Mouse (Mus musculus): Measurements from ENCODE around the gene Kcnk2. TPM values are rescaled to one million over a fixed set of nuclear protein-coding genes. Genes with fewer than 3 reads are reported as not detected.

The Kcnk2 gene
- polyA plus RNA-seq, 1 experiment from 2014 or later = 7.9 TPM

- H3K27ac ChIP-seq (replicated peaks) = 0 out of 2 replicates have a peak overlapping the region, but pooled peaks have one; percentile 17
- H3K36me3 ChIP-seq = no peaks in the 10 kb centered on the region
- WGBS = under 1% methylated on average over 67 of the region's 82 CpGs
- ATAC-seq (ENCODE audit: insufficient number of reproducible peaks, low FRiP score, low TSS enrichment, low read depth) = peak; percentile 74
- H3K9ac ChIP-seq = peak overlapping the region; percentile 41
- peak overlapping the region; percentile 56 for H3K4me3 ChIP-seq (replicated peaks)
- H3K4me2 ChIP-seq (replicated peaks) = peak overlapping the region; percentile 94
- H3K4me1 ChIP-seq = peaks cover 11% of the 10 kb centered on the region; the same call in 1 of the 2 replicates
- H3K9me3 ChIP-seq (replicated peaks) = no peaks in the 10 kb centered on the region
- H3K27me3 ChIP-seq = peaks cover 10% of the 10 kb centered on the region
Observed at GRCm38 (mm10) chr1:189343301-189344251, 58.5 kb downstream of the Kcnk2 start.

- Histone ChIP-seq H3K27ac (replicated peaks) (no peak overlapping the region), H3K9me3 (replicated peaks) (no peaks in the 10 kb centered on the region), H3K4me1 (peaks cover 11% of the 10 kb centered on the region; the same call in 1 of the 2 replicates), H3K4me3 (replicated peaks) (peak overlapping the region; percentile 56), H3K27me3 (peaks cover 10% of the 10 kb centered on the region), H3K36me3 (no peaks in the 10 kb centered on the region), H3K4me2 (replicated peaks) (peak overlapping the region; percentile 94), H3K9ac (0 out of 2 replicates have a peak overlapping the region, but pooled peaks have one; percentile 6)
- WGBS = 4% methylated on average over 30 of the region's 30 CpGs
- no peak for ATAC-seq (ENCODE audit: insufficient number of reproducible peaks, low FRiP score, low TSS enrichment, low read depth)
Observed at GRCm38 (mm10) chr1:189342416-189343104, 59.5 kb downstream of the Kcnk2 start.

- Histone ChIP-seq H3K9me3 (replicated peaks) (no peaks in the 10 kb centered on the region), H3K4me3 (replicated peaks) (no peak overlapping the region), H3K9ac (no peak overlapping the region), H3K4me1 (peaks cover 11% of the 10 kb centered on the region; the same call in 1 of the 2 replicates), H3K4me2 (replicated peaks) (no peak overlapping the region), H3K36me3 (no peaks in the 10 kb centered on the region), H3K27me3 (peaks cover 10% of the 10 kb centered on the region), H3K27ac (replicated peaks) (no peak overlapping the region)
- no peak for ATAC-seq (ENCODE audit: insufficient number of reproducible peaks, low FRiP score, low TSS enrichment, low read depth)
- WGBS = 37% methylated on average over 4 of the region's 4 CpGs
Observed at GRCm38 (mm10) chr1:189341381-189341917, 60.6 kb downstream of the Kcnk2 start.

- no peaks in the 10 kb centered on the region for H3K36me3 ChIP-seq
- WGBS = 60% methylated on average over 2 of the region's 2 CpGs
- H3K4me3 ChIP-seq (replicated peaks) = no peak overlapping the region
- H3K4me2 ChIP-seq (replicated peaks) = no peak overlapping the region
- no peaks in the 10 kb centered on the region for H3K4me1 ChIP-seq
- no peaks in the 10 kb centered on the region for H3K9me3 ChIP-seq (replicated peaks)
- H3K9ac ChIP-seq = no peak overlapping the region
- no peaks in the 10 kb centered on the region for H3K27me3 ChIP-seq
- no peak for ATAC-seq (ENCODE audit: insufficient number of reproducible peaks, low FRiP score, low TSS enrichment, low read depth)
- no peak overlapping the region for H3K27ac ChIP-seq (replicated peaks)
Observed at GRCm38 (mm10) chr1:189315896-189316295, 86.2 kb downstream of the Kcnk2 start.

- H3K27me3 ChIP-seq = no peaks in the 10 kb centered on the region
- no peak overlapping the region for H3K9ac ChIP-seq
- H3K27ac ChIP-seq (replicated peaks) = no peak overlapping the region
- no peaks in the 10 kb centered on the region for H3K9me3 ChIP-seq (replicated peaks)
- H3K36me3 ChIP-seq = no peaks in the 10 kb centered on the region
- no peak overlapping the region for H3K4me3 ChIP-seq (replicated peaks)
- ATAC-seq (ENCODE audit: insufficient number of reproducible peaks, low FRiP score, low TSS enrichment, low read depth) = no peak
- WGBS = 59% methylated on average over 6 of the region's 6 CpGs
- H3K4me2 ChIP-seq (replicated peaks) = no peak overlapping the region
- H3K4me1 ChIP-seq = no peaks in the 10 kb centered on the region
Observed at GRCm38 (mm10) chr1:189314495-189314894, 87.6 kb downstream of the Kcnk2 start.

- Histone ChIP-seq H3K9me3 (replicated peaks) (no peaks in the 10 kb centered on the region), H3K27me3 (no peaks in the 10 kb centered on the region), H3K36me3 (no peaks in the 10 kb centered on the region), H3K27ac (replicated peaks) (no peak overlapping the region), H3K9ac (no peak overlapping the region), H3K4me1 (no peaks in the 10 kb centered on the region), H3K4me2 (replicated peaks) (no peak overlapping the region), H3K4me3 (replicated peaks) (no peak overlapping the region)
- 68% methylated on average over 7 of the region's 7 CpGs for WGBS
- ATAC-seq (ENCODE audit: insufficient number of reproducible peaks, low FRiP score, low TSS enrichment, low read depth) = no peak
Observed at GRCm38 (mm10) chr1:189313750-189314149, 88.3 kb downstream of the Kcnk2 start.

GRCm38 (mm10) chr1:189310145-189310544 is 91.9 kb downstream of the Kcnk2 start:
- no peak; the same call in 1 of the 2 replicates for ATAC-seq (ENCODE audit: insufficient number of reproducible peaks, low FRiP score, low TSS enrichment, low read depth)
- Histone ChIP-seq H3K9ac (no peak overlapping the region), H3K4me3 (replicated peaks) (no peak overlapping the region), H3K4me1 (no peaks in the 10 kb centered on the region), H3K27ac (replicated peaks) (no peak overlapping the region), H3K4me2 (replicated peaks) (no peak overlapping the region), H3K9me3 (replicated peaks) (no peaks in the 10 kb centered on the region), H3K36me3 (no peaks in the 10 kb centered on the region), H3K27me3 (no peaks in the 10 kb centered on the region)
- WGBS = 79% methylated on average over 2 of the region's 2 CpGs

- Histone ChIP-seq H3K9ac (no peak overlapping the region), H3K27me3 (no peaks in the 10 kb centered on the region), H3K4me3 (replicated peaks) (no peak overlapping the region), H3K4me2 (replicated peaks) (no peak overlapping the region), H3K27ac (replicated peaks) (no peak overlapping the region), H3K9me3 (replicated peaks) (no peaks in the 10 kb centered on the region), H3K36me3 (no peaks in the 10 kb centered on the region), H3K4me1 (no peaks in the 10 kb centered on the region)
- 81% methylated on average over 8 of the region's 8 CpGs for WGBS
- no peak for ATAC-seq (ENCODE audit: insufficient number of reproducible peaks, low FRiP score, low TSS enrichment, low read depth)
Observed at GRCm38 (mm10) chr1:189304988-189305522, 97.0 kb downstream of the Kcnk2 start.

- Histone ChIP-seq H3K4me2 (replicated peaks) (no peak overlapping the region), H3K27ac (replicated peaks) (no peak overlapping the region), H3K9me3 (replicated peaks) (no peaks in the 10 kb centered on the region), H3K4me1 (no peaks in the 10 kb centered on the region), H3K27me3 (no peaks in the 10 kb centered on the region), H3K36me3 (no peaks in the 10 kb centered on the region), H3K4me3 (replicated peaks) (no peak overlapping the region), H3K9ac (no peak overlapping the region)
- ATAC-seq (ENCODE audit: insufficient number of reproducible peaks, low FRiP score, low TSS enrichment, low read depth) = no peak; the same call in 1 of the 2 replicates
- WGBS = 85% methylated on average over 3 of the region's 3 CpGs
Observed at GRCm38 (mm10) chr1:189303001-189303400, 99.1 kb downstream of the Kcnk2 start.

- ATAC-seq (ENCODE audit: insufficient number of reproducible peaks, low FRiP score, low TSS enrichment, low read depth) = 0 out of 2 replicates have a peak, but pooled peaks have one; percentile 19
- Histone ChIP-seq H3K4me3 (replicated peaks) (no peak overlapping the region), H3K4me2 (replicated peaks) (no peak overlapping the region), H3K27me3 (no peaks in the 10 kb centered on the region), H3K9ac (no peak overlapping the region), H3K27ac (replicated peaks) (no peak overlapping the region), H3K9me3 (replicated peaks) (no peaks in the 10 kb centered on the region), H3K36me3 (no peaks in the 10 kb centered on the region), H3K4me1 (no peaks in the 10 kb centered on the region)
- 79% methylated on average over 12 of the region's 12 CpGs for WGBS
Observed at GRCm38 (mm10) chr1:189293679-189294406, 108.2 kb downstream of the Kcnk2 start.

Measured in embryonic facial prominence, embryonic 15.5 days (tissue).